Mouse (Mus musculus) limb, embryonic 13.5 days (tissue): Measurements from ENCODE around the gene Tmem170b. TPM values are rescaled to one million over a fixed set of nuclear protein-coding genes. Genes with fewer than 3 reads are reported as not detected.
"Not testable (repeated sequence)": the region's sequence is repeated elsewhere in the genome, so short reads cannot be mapped to it uniquely, and the experiment has no call there.

ENCODE experiments used
- ATAC-seq: fragments of 200-750 bp; cut with Nextera tagmentation; 2 replicates; pipeline ENCODE4 v1.8.0; 2017; ENCODE audit warnings: low read depth, moderate number of reproducible peaks, moderate TSS enrichment; ENCODE audit not compliant: low FRiP score
- H3K27ac ChIP-seq: fragments of 300-500 bp; sonication (generic); 2 replicates; pipeline ENCODE4 v1.5.1; 2015; ENCODE audit warnings: inconsistent platforms, mild to moderate bottlenecking, moderate library complexity
- H3K27me3 ChIP-seq: fragments of 300-500 bp; sonication (generic); 2 replicates; pipeline ENCODE4 v1.6.1; 2015; ENCODE audit warnings: mild to moderate bottlenecking, inconsistent platforms
- H3K36me3 ChIP-seq: fragments of 300-500 bp; sonication (generic); 2 replicates; pipeline ENCODE4 v1.6.1; 2015; ENCODE audit warnings: inconsistent platforms, mild to moderate bottlenecking, moderate library complexity
- H3K4me1 ChIP-seq: fragments of 300-500 bp; sonication (generic); 2 replicates; pipeline ENCODE4 v1.6.1; 2015; ENCODE audit warnings: inconsistent platforms
- H3K4me2 ChIP-seq: fragments of 300-500 bp; sonication (generic); replicated peaks from 2 replicates; pipeline ENCODE4 v1.6.1; 2015; ENCODE audit warnings: inconsistent platforms, mild to moderate bottlenecking, moderate library complexity
- H3K4me3 ChIP-seq: fragments of 300-500 bp; sonication (generic); 2 replicates; pipeline ENCODE4 v1.5.1; 2015; ENCODE audit warnings: moderate library complexity, mild to moderate bottlenecking, inconsistent platforms
- H3K9ac ChIP-seq: fragments of 300-500 bp; sonication (generic); 2 replicates; pipeline ENCODE4 v1.6.1; 2015; ENCODE audit warnings: mild to moderate bottlenecking, inconsistent platforms
- H3K9me3 ChIP-seq: fragments of 300-500 bp; sonication (generic); 2 replicates; pipeline ENCODE4 v1.6.1; 2016; ENCODE audit warnings: inconsistent platforms
- WGBS: fragments of 180-500 bp; shearing (Covaris S2); methylation state at CpG from one replicate; pipeline ENCODE4 v1.1.7; 2015; 5-methylcytosine and 5-hydroxymethylcytosine counted together
- polyA plus RNA-seq: library from polyadenylated mRNA; unstranded; fragments of >200 nt; fragmentation: Nextera tagmentation; extraction: Ambion mirVana; gene quantifications from 2 replicates; pipeline ENCODE4 v1.2.1, GENCODE M21; 2015

Tmem170b gene
- polyA plus RNA-seq, 1 experiment from 2014 or later, result 11.6 TPM

DNA sequence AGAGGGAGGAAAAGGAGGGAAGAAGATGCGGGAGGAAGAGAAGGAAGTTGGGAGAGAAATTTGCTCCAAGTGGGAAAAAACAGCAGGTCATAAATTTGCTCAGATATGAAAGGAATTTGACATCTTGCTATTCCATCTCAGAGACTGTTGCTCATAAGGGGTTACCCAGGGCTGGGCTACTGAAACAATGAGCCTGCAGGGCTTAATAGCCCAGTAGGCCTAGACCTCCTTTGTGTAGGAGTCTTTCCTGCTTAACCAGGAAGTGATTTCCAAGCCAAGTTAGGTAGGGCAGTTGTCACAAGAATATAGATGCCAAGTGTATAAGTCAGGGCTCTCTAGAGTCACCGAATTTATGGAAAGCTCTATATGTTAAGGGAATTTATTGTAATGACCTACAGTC, 48.1 kb downstream of the Tmem170b start:
- Histone ChIP-seq H3K27me3 (no peaks in the 10 kb centered on the region), H3K9me3 (no peaks in the 10 kb centered on the region), H3K9ac (no peak overlapping the region), H3K27ac (no peak overlapping the region), H3K4me2 (no peak overlapping the region), H3K4me3 (no peak overlapping the region), H3K4me1 (peaks cover 4% of the 10 kb centered on the region; the same call in 1 of the 2 replicates), H3K36me3 (no peaks in the 10 kb centered on the region)
- no peak for ATAC-seq
- WGBS, result 81% methylated on average over 2 of the region's 2 CpGs

DNA sequence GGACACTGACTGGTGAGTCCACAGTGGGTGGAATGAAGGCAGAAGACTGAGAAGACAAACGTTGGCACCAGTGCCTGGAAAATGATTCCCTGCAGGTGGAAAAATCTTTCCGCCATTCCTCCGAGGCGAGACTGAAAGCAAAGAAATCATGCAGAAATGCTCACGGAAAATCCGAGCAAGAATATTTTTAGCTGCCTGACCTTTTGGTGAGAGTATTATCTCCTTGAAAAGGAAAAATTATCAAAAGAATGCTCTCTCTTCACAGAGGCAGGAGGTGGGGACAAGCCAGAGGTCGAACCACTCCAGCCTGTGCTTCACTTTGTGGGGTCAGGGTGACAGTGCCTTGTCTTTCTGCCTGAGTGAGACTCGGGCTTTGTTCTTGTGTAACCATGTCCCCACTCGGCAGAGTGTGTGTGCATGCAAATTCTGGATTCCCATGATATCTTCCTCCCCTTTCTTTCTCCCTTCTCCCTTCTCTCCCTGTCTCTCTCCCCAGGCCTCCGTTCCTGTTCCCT, 49.9 kb downstream of the Tmem170b start:
- Histone ChIP-seq H3K4me1 (0 out of 2 replicates have a peak, but pooled peaks cover 3% of the 10 kb centered on the region), H3K27ac (no peak overlapping the region), H3K9me3 (no peaks in the 10 kb centered on the region), H3K9ac (no peak overlapping the region), H3K4me2 (no peak overlapping the region), H3K27me3 (no peaks in the 10 kb centered on the region), H3K36me3 (no peaks in the 10 kb centered on the region), H3K4me3 (no peak overlapping the region)
- ATAC-seq, result no peak
- WGBS, result 85% methylated on average over 10 of the region's 10 CpGs

DNA sequence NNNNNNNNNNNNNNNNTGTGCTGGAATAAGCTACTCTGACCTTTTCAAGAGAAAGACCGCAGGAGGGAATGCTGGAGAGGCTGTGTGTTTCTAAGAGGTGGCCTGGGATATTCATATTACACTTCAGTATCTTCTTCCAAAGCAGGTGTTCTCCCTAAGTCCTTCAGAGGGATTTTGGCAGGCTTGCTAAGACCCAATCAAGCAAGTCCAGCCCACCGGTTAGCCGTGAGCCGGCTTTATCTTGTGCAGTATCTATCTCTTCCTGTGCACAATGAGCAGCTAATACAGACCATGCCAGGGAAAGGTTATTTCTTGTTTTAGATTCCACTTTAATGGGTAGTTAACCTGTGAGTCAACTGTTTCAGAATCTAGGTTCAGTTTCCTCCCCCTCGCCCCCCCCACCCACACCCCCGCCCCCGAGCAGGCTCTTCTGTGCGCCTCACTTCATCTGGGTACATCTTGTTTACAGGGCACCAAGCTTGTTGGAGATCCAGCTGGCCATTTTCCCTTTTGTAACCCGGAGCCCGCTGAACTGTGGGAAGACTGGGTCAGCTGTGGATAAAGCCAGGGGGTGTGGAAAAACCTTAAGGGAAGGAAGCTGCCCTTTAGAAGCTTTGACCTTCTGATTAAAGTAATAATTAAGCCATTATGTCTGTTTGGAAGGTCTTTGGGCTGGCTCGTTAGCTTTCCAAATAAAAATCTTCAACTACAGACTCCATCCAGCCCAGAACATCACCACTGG, 54.5 kb downstream of the Tmem170b start:
- 70% methylated on average over 11 of the region's 11 CpGs for WGBS
- Histone ChIP-seq H3K27ac (no peak overlapping the region), H3K9ac (no peak overlapping the region), H3K4me2 (no peak overlapping the region), H3K9me3 (no peaks in the 10 kb centered on the region), H3K36me3 (no peaks in the 10 kb centered on the region), H3K4me3 (no peak overlapping the region), H3K27me3 (no peaks in the 10 kb centered on the region), H3K4me1 (peaks cover 9% of the 10 kb centered on the region; the same call in 1 of the 2 replicates)
- no peak for ATAC-seq

DNA sequence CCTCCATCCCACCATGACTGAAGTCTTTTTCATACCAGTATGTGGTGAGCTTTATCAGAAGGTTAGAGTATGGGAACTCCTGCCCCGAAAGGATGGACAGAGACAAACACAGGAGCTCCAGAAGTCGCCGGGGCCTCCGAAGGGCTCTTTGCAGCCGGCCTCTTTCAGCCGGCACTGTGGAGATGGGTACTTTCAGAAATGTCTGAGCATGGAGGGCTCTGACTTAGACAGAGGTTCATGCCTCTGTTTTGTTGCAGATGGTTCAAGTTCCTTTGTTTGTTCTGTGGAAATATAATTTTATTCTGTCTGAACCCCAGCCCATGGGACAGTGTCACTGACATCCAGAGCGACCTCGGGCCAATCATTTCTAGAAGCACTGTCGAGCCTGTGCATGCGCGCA, 55.4 kb downstream of the Tmem170b start:
- Histone ChIP-seq H3K4me3 (no peak overlapping the region), H3K27ac (no peak overlapping the region; the same call in 1 of the 2 replicates), H3K9ac (no peak overlapping the region), H3K4me1 (peaks cover 9% of the 10 kb centered on the region; the same call in 1 of the 2 replicates), H3K4me2 (no peak overlapping the region), H3K36me3 (no peaks in the 10 kb centered on the region), H3K9me3 (no peaks in the 10 kb centered on the region), H3K27me3 (no peaks in the 10 kb centered on the region)
- ATAC-seq, result no peak
- WGBS, result 89% methylated on average over 11 of the region's 11 CpGs

DNA sequence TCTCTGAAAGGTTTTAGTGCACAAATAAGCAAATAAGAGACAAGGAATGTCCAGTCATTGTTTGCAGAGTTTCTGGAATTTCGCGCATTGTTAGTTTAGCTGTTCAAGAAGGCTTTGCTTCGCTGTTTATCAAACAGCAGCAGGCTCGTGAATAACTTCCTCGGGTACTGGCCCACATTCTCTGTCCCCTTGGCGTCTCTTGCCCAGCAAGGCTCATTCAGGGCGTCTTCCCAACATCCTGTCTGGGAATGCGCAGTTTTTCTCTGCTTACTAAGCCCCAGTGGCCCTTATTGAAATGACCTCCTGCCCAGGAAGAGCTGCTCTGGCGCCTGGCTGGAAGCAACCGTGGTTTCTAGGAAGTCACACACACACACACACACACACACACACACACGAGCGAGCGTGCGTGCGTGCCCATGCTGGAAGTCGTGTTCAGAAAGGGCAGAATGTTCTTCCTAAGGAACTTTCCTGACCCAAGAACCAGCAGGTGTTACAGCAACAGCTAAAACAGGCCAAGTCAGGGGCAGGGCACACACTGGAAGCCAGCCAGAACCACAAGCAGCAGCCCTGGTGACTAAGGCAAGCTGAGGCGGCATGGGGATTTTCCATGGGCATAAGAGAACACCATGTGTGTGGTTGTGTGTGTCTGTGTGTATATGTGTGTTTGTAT, 56.8 kb downstream of the Tmem170b start:
- Histone ChIP-seq H3K9ac (no peak overlapping the region), H3K4me3 (no peak overlapping the region), H3K27ac (no peak overlapping the region), H3K9me3 (no peaks in the 10 kb centered on the region), H3K27me3 (no peaks in the 10 kb centered on the region), H3K36me3 (no peaks in the 10 kb centered on the region), H3K4me1 (peaks cover 9% of the 10 kb centered on the region; the same call in 1 of the 2 replicates), H3K4me2 (no peak overlapping the region)
- no peak for ATAC-seq
- WGBS, result 62% methylated on average over 17 of the region's 17 CpGs

DNA sequence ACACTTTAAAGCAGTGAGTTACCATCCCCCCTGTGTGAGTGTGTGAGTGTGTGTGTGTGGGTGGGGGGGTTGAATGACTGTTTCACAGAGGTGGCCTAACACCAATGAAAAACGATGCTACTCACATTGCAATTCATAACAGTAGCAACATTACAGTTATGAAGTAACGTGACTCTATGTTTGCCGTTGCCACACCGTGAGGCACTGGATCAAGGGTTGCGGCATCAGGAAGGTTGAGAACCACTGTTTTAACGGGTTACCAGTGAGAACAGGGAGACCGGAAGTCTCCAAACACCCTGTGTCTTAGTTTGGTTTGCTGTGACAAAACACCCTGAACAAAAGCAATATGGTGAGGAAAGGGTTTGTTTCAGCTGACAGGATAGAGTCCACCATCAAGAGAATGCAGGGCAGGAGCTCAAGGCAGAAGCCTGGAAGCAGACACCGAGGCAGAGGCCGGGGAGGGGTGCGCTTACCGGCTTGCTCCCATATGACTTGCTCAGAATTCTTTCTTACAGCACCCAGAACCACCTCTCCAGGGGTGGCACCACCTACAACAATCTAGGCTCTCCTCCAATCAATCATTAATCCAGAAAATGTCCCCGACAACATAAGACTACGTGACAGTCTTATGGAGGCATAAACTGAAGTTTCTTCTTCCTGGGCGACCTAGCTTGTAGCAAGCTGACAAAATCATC, 57.9 kb downstream of the Tmem170b start:
- Histone ChIP-seq H3K9ac (no peak overlapping the region), H3K4me3 (no peak overlapping the region), H3K4me1 (peaks cover 9% of the 10 kb centered on the region; the same call in 1 of the 2 replicates), H3K27ac (no peak overlapping the region), H3K9me3 (no peaks in the 10 kb centered on the region), H3K36me3 (no peaks in the 10 kb centered on the region), H3K4me2 (no peak overlapping the region), H3K27me3 (no peaks in the 10 kb centered on the region)
- 84% methylated on average over 14 of the region's 14 CpGs for WGBS
- ATAC-seq, result no peak

DNA sequence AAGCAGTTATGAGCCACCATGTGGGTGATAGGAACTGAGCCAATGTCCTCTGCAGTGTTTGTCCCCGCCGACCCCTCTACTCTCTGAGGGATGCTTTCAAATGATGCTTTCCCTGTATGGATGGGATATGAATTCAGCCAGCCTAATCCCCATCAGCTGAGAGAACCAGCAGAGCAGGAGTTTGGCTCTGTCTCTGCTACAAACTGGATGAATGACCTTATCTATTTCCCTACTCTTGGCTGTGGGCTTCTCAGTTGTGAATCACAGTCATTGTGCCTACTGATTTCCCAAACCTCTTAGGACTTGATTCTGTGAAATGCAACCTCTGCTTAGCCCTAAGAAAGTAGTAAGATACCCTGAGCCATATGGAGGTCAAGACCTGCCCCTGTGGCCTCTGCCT, 64.2 kb downstream of the Tmem170b start:
- H3K27ac ChIP-seq, result no peak overlapping the region
- no peak overlapping the region for H3K9ac ChIP-seq
- no peaks in the 10 kb centered on the region for H3K4me1 ChIP-seq
- H3K9me3 ChIP-seq, result no peaks in the 10 kb centered on the region
- no peak overlapping the region for H3K4me2 ChIP-seq
- 97% methylated on average over 2 of the region's 2 CpGs for WGBS
- no peaks in the 10 kb centered on the region for H3K27me3 ChIP-seq
- no peak for ATAC-seq
- no peak overlapping the region for H3K4me3 ChIP-seq
- H3K36me3 ChIP-seq, result no peaks in the 10 kb centered on the region

DNA sequence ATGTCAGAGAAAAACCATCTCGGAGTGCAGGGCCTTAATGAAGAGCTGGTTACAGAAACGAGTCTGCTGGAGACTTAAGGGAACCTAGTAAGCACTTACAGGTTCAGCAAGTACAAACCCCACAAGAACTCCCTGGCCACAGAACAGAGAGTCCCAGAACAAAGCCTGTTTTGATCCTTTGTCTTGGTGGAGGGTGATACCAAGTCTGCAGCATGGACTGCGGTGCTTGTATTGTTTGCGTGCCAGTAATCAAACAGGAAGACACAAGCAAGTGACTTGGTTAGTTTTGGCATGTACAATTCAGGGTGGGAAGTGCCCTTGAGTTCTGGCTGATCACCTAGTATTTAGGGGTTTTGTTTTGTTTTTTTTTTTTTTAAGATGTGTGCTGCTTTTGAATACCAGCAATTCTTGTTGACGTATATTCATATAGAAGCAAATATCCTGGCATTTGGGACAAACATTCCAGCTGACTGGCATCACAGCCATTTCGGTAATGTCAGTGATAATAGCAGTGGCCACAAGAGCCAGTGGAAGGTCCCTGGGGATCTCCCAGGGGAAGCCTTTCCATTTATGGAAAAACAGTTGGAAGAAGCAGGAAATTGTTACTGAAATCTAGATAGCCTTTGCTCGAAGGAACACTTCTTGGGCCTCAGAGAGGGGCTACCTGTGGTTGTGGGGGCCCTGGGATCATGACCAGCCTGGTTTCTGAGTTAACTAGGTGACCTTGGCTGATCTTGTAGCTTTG, 64.9 kb downstream of the Tmem170b start:
- H3K4me2 ChIP-seq, result no peak overlapping the region
- H3K27me3 ChIP-seq, result no peaks in the 10 kb centered on the region
- ATAC-seq, result no peak
- 70% methylated on average over 7 of the region's 7 CpGs for WGBS
- H3K9me3 ChIP-seq, result no peaks in the 10 kb centered on the region
- H3K4me1 ChIP-seq, result no peaks in the 10 kb centered on the region
- no peaks in the 10 kb centered on the region for H3K36me3 ChIP-seq
- no peak overlapping the region for H3K4me3 ChIP-seq
- H3K27ac ChIP-seq, result no peak overlapping the region
- no peak overlapping the region for H3K9ac ChIP-seq

DNA sequence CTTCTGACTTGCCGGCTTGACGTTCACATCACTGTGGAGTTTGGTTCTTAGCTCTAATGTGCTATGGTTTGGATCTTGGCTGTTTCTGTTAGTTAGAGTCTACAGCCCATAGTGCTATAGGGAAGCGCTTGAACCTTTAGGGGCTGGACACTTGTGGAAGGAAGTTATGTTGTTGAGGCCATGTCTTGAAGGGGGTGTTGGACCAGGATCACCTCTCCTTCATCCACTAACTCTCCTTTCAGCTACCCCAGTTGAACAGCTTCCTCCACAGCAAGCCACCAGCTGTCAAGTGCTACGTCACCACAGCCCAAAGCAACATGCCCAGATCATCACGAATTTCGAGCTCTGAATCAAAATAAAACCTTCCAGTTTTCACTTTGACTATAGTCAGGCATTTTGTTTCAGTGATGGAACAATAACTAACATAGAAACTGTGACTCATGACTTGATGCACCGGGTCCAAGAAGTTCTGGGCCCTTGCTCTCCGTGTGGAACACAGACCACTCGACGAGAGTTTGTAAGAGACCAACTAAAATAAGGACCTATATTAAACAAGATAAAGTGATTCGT, 65.5 kb downstream of the Tmem170b start:
- 93% methylated on average over 11 of the region's 11 CpGs for WGBS
- no peaks in the 10 kb centered on the region for H3K36me3 ChIP-seq
- no peak overlapping the region for H3K27ac ChIP-seq
- ATAC-seq, result no peak
- H3K4me1 ChIP-seq, result no peaks in the 10 kb centered on the region
- no peak overlapping the region for H3K4me2 ChIP-seq
- no peaks in the 10 kb centered on the region for H3K9me3 ChIP-seq
- H3K4me3 ChIP-seq, result no peak overlapping the region
- no peaks in the 10 kb centered on the region for H3K27me3 ChIP-seq
- H3K9ac ChIP-seq, result no peak overlapping the region

DNA sequence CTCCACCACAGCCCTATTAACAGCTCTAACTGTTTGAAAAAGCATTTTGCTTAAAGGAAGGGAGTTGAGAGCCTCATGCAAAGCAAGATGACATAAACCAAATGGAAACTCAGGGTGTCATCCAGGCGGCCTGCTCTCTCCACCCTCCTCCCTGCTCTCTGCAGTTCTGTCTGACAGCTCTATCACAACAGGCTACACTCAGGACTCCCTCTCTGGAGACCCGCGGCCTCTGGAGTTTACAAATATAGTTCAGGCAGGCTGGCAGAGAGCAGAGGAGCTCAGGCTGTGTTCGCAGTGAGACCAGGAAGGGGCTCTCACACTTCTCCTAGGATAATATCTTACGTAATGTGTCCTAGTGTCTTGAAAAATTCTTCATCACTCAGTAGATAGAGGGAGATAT, 67.2 kb downstream of the Tmem170b start:
- not testable (repeated sequence) for H3K9ac ChIP-seq, H3K9me3 ChIP-seq, ATAC-seq, H3K4me1 ChIP-seq, H3K27ac ChIP-seq, H3K4me3 ChIP-seq, H3K36me3 ChIP-seq, H3K4me2 ChIP-seq, H3K27me3 ChIP-seq
- 54% methylated on average over 5 of the region's 5 CpGs for WGBS

DNA sequence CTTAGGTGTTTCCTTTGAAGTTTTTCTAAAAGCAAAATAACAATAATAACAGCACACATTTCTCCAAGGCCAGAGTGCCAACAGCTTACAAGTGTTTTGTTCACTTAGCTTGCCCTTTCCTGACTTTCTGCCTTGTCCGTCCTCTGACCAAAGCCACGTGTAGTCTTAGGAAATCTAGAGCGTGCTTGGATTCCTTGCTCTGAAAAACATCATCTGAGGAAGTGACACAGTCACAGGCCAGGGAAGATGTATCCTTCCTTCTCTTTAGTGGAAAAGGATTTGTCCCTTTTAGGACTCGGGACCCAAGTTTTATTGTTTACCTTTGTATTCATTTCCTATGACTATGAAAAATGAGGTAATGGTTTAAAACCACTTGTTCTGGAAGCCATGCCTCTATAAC, 67.8 kb downstream of the Tmem170b start:
- Histone ChIP-seq H3K9me3 (no peaks in the 10 kb centered on the region), H3K4me3 (no peak overlapping the region), H3K4me1 (no peaks in the 10 kb centered on the region), H3K9ac (no peak overlapping the region), H3K4me2 (no peak overlapping the region), H3K27me3 (no peaks in the 10 kb centered on the region), H3K36me3 (no peaks in the 10 kb centered on the region), H3K27ac (no peak overlapping the region)
- no peak for ATAC-seq
- WGBS, result 83% methylated on average over 4 of the region's 4 CpGs
